Mouse (Mus musculus) midbrain, embryonic 16.5 days (tissue): ENCODE data around the gene Olfr157. TPM values are rescaled to one million over a fixed set of nuclear protein-coding genes. Genes with fewer than 3 reads are reported as not detected.

Experiments used
- ATAC-seq: fragments of 200-750 bp; cut with Nextera tagmentation; 2 replicates; pipeline ENCODE4 v1.8.0; 2017; ENCODE audit warnings: moderate TSS enrichment
- H3K27ac ChIP-seq: fragments of 300-500 bp; sonication (generic); 2 replicates; pipeline ENCODE4 v1.5.1; 2014; ENCODE audit warnings: mild to moderate bottlenecking, low read length, mixed read lengths
- H3K27me3 ChIP-seq: fragments of 300-500 bp; sonication (generic); 2 replicates; pipeline ENCODE4 v1.6.1; 2014; ENCODE audit warnings: low read depth, low read length, mixed read lengths; ENCODE audit not compliant: control insufficient read depth, insufficient read depth
- H3K36me3 ChIP-seq: fragments of 300-500 bp; sonication (generic); 2 replicates; pipeline ENCODE4 v1.6.1; 2014; ENCODE audit warnings: mild to moderate bottlenecking, low read length, moderate library complexity, mixed read lengths; ENCODE audit not compliant: control insufficient read depth, insufficient read depth
- H3K4me1 ChIP-seq: fragments of 300-500 bp; sonication (generic); 2 replicates; pipeline ENCODE4 v1.6.1; 2014; ENCODE audit warnings: mild to moderate bottlenecking, low read length, mixed read lengths; ENCODE audit not compliant: control insufficient read depth, insufficient read depth
- H3K4me2 ChIP-seq: fragments of 300-500 bp; sonication (generic); 2 replicates; pipeline ENCODE4 v1.6.1; 2014; ENCODE audit warnings: mild to moderate bottlenecking, low read length, mixed read lengths
- H3K4me3 ChIP-seq: fragments of 300-500 bp; sonication (generic); 2 replicates; pipeline ENCODE4 v1.5.1; 2014; ENCODE audit warnings: low read depth, mild to moderate bottlenecking, low read length, moderate library complexity, mixed read lengths
- H3K9ac ChIP-seq: fragments of 300-500 bp; sonication (generic); 2 replicates; pipeline ENCODE4 v1.6.1; 2014; ENCODE audit warnings: low read depth, low read length, mixed read lengths
- H3K9me3 ChIP-seq: fragments of 300-500 bp; sonication (generic); replicated peaks from 2 replicates; pipeline ENCODE4 v1.6.1; 2014; ENCODE audit warnings: mild to moderate bottlenecking, low read length, mixed read lengths; ENCODE audit not compliant: control insufficient read depth, poor library complexity, severe bottlenecking
- WGBS: fragments of 180-500 bp; shearing (Covaris S2); extraction: QIAGEN DNeasy Blood & Tissue Kit; methylation state at CpG from one replicate; pipeline ENCODE4 v1.1.7; 2014; 5-methylcytosine and 5-hydroxymethylcytosine counted together
- polyA plus RNA-seq: library from polyadenylated mRNA; unstranded; fragments of >200 nt; fragmentation: Nextera tagmentation; extraction: Ambion mirVana; gene quantifications from 2 replicates; pipeline ENCODE4 v1.2.1, GENCODE M21; 2015

Gene Olfr157
- not detected in 2 replicates for polyA plus RNA-seq

DNA sequence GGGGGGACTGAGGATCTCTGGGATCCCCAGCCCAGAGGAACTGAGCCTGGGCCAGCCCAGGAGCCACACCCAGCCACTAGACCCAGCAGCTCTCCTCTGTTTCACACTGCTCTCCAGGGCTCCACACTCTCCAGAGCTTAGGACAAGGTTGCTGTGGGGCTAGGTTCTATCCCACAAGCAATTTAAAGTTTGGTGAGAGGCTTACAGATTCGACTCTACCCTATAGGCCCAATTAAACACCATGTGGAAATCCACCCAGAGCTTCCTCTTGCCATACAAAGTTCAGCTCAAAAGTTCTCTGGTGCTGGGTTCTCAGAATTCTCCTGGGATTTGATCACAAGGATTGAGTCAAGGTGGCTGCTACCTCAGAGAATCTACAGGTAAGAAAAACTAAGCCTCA lies at the start of gene Olfr157:
Olfr157 (minus strand) TSS at position 101 of the 400 bp plus-strand sequence.
- Histone ChIP-seq H3K36me3 (no peaks in the 10 kb centered on the region), H3K4me2 (no peak within 1 kb of the TSS), H3K9me3 (peaks cover 3% of the 10 kb centered on the region; the same call in 1 of the 2 replicates), H3K4me3 (no peak within 1 kb of the TSS), H3K4me1 (no peaks in the 10 kb centered on the region), H3K9ac (no peak within 1 kb of the TSS), H3K27me3 (no peaks in the 10 kb centered on the region), H3K27ac (no peak within 1 kb of the TSS)
- WGBS, result 70% methylated on average over 1 of the region's 1 CpGs
- no peak for ATAC-seq

DNA sequence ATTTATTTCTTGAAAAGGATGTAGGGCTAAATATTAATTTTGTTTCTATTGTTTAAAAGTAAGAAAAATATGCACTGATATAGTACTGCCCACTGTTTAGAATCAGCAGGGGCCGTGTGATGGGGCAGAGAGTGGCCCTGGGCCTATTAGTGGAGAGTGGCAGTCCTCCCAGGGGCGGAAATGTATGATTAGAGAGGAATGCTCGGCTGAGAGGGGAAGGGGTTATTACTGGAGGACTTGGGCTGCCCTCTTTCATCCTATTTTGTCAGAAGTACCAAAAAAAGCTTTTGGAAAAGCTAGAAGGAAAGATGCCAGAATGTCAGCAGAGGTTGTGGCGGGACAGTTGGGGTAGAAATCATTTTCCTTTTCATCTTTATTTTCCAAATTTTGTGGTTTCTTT lies 44.2 kb upstream of the Olfr157 start:
- Histone ChIP-seq H3K27ac (no peak overlapping the region), H3K27me3 (no peaks in the 10 kb centered on the region), H3K4me3 (no peak overlapping the region), H3K9me3 (no peaks in the 10 kb centered on the region), H3K4me2 (no peak overlapping the region), H3K36me3 (no peaks in the 10 kb centered on the region), H3K4me1 (peaks cover 4% of the 10 kb centered on the region), H3K9ac (no peak overlapping the region)
- no peak for ATAC-seq
- WGBS, result 32% methylated on average over 4 of the region's 4 CpGs

DNA sequence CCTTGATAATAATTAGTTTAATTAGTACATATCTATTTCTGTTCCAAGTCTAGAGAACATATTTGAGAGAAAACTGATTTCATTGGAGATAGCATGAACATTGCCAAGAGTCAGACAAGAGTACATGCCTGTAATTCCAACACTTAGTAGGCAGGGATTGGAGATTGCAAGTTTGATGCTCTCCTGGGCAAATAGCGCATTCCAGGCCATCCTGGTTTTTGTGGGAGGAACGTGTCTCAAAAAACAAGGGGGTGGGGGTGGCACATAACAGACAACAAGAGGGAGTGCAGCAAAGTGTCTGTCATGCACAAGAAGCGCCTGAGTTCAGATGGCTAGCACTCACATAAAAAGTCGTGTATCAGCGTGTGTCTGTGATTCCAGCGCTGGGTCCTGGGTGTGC lies 39.6 kb upstream of the Olfr157 start:
- Histone ChIP-seq H3K4me2 (no peak overlapping the region), H3K27ac (no peak overlapping the region), H3K4me3 (no peak overlapping the region), H3K27me3 (no peaks in the 10 kb centered on the region), H3K9me3 (no peaks in the 10 kb centered on the region), H3K36me3 (no peaks in the 10 kb centered on the region), H3K9ac (no peak overlapping the region), H3K4me1 (peaks cover 23% of the 10 kb centered on the region)
- no peak for ATAC-seq
- 87% methylated on average over 6 of the region's 6 CpGs for WGBS

DNA sequence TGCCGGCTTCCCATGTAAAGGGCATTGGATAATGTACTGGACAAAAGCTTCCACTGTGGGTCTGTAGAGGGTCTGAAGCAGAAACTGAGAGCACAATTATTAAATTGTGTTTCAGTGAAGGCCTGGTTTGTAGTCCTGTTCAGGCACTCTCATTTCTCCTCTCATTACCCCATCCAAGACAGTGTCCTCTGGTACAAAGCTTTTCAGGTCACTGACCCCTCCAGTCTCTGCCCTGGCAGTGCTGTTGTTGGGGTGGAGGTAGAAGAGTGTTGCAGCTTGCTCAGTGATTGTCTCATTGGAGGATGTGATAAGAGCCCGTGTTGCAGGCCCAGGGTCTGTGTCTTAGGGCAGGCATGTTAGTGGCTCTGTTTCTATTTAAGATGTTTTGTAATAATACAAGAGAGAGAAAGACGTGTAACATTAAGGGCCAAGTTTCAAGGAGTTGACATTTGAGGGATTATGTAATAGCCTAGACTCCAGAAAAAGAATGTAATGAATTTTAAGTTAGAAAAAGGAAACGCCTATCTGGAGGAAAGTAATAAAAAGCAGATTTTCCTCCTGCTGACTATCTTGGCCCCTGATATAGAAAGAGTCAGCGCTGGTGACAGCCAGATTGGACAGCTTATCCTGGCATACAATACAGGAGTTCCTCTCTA lies 38.2 kb upstream of the Olfr157 start:
- H3K36me3 ChIP-seq, result no peaks in the 10 kb centered on the region
- no peak for ATAC-seq
- H3K4me1 ChIP-seq, result peaks cover 20% of the 10 kb centered on the region
- no peaks in the 10 kb centered on the region for H3K9me3 ChIP-seq
- H3K9ac ChIP-seq, result peak overlapping the region; percentile 35; the same call in 1 of the 2 replicates
- no peaks in the 10 kb centered on the region for H3K27me3 ChIP-seq
- WGBS, result 23% methylated on average over 5 of the region's 5 CpGs
- H3K27ac ChIP-seq, result 0 out of 2 replicates have a peak overlapping the region, but pooled peaks have one; percentile 1
- H3K4me2 ChIP-seq, result peak overlapping the region; percentile 17; the same call in 1 of the 2 replicates
- no peak overlapping the region for H3K4me3 ChIP-seq

DNA sequence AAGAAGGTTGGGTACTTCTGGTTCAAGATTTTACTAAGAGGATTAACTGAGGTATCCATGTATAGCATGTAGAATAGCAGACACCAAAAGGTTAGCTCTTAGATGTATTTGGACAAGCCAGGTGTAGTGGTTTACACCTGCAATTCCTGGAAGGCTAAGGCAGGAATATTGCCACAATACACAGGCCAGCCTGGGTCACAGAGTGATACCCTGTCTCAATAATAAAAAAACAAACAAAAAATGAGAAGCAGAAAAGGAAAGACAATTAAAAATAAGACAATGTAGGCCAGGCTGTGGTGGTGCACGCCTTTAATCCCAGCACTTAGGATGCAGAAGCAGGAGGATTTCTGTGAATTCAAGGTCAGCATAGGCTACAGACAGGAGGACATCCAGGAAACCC lies 37.2 kb upstream of the Olfr157 start:
- Histone ChIP-seq H3K9me3 (no peaks in the 10 kb centered on the region), H3K9ac (no peak overlapping the region), H3K4me1 (peaks cover 20% of the 10 kb centered on the region), H3K4me3 (no peak overlapping the region), H3K4me2 (no peak overlapping the region), H3K36me3 (no peaks in the 10 kb centered on the region), H3K27ac (no peak overlapping the region), H3K27me3 (no peaks in the 10 kb centered on the region)
- 97% methylated on average over 1 of the region's 1 CpGs for WGBS
- no peak for ATAC-seq

DNA sequence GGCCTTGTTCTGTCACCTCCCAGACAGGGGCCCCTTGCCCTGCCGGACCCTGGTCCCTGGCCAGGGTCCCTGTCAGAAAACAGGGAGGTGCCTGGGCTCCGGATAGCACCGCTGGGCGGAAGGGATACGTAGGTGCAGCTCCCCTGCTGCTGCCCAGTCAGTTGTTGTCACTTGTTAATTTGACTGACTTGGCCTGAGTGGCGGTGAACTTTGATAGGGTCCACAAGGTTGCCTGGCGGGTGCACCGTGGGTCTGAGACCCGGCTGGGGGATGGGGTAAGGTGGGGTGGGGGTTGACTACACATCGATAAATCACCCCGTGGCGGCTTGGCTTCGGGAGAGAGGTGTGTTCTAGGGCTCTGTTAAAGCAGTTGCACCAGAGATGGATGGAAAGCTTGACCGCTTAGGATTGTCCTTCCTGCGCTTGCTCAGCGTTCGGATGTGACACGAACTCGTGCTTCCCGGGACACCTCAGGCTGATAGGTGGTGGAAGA lies 36.0 kb upstream of the Olfr157 start:
- Histone ChIP-seq H3K9me3 (no peaks in the 10 kb centered on the region), H3K27ac (peak overlapping the region; percentile 60), H3K4me2 (peak overlapping the region; percentile 92), H3K9ac (peak overlapping the region; percentile 81), H3K4me3 (peak overlapping the region; percentile 91), H3K4me1 (peaks cover 20% of the 10 kb centered on the region), H3K36me3 (no peaks in the 10 kb centered on the region), H3K27me3 (no peaks in the 10 kb centered on the region)
- WGBS, result under 1% methylated on average over 20 of the region's 20 CpGs
- ATAC-seq, result peak; percentile 69

DNA sequence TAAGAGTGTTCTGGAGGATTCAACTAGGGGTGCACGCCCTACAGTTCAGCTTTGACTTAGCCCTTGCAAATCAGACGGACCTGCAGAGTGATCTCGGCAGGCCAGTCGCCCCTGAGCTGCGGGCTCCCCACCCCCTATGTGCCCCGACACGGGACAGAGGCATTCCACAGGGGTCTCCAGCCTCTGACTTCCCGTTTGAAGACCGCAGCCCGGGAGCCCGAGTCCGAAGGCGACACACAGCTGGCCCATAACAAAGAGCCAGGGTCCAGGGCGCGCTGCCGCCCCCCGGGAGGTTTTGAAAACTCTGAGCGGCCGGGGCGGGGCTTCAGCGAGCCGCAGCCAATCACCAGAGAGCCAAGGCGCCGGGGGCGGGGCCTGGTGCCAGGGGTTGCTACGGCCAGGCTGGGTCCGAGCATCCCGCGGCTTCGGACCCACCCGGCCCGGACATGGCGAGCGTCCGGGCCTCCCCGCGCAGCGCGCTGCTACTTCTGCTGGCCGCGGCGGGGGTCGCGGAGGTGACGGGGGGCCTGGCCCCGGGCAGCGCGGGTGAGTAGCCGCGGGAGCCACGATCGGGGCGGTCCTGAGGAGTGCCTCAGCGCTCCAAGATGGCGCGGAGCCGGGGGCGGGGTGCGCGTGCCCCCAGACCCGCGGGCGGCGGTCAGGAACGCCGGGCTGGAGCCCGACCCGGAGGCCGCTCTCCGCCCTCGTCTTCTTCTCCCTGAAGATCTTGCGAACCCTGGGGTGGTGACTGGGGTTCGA lies 35.3 kb upstream of the Olfr157 start, which contains the start of gene Reck:
Reck (plus strand) TSS at position 371 of the 759 bp plus-strand sequence.
- ATAC-seq, result peak; percentile 95
- H3K4me1 ChIP-seq, result peaks cover 20% of the 10 kb centered on the region
- H3K27ac ChIP-seq, result peak within 1 kb of the TSS; percentile 60
- H3K27me3 ChIP-seq, result no peaks in the 10 kb centered on the region
- no peaks in the 10 kb centered on the region for H3K9me3 ChIP-seq
- H3K4me3 ChIP-seq, result peak within 1 kb of the TSS; percentile 91
- H3K36me3 ChIP-seq, result no peaks in the 10 kb centered on the region
- under 1% methylated on average over 51 of the region's 73 CpGs for WGBS
- H3K9ac ChIP-seq, result peak within 1 kb of the TSS; percentile 81
- peak within 1 kb of the TSS; percentile 92 for H3K4me2 ChIP-seq

DNA sequence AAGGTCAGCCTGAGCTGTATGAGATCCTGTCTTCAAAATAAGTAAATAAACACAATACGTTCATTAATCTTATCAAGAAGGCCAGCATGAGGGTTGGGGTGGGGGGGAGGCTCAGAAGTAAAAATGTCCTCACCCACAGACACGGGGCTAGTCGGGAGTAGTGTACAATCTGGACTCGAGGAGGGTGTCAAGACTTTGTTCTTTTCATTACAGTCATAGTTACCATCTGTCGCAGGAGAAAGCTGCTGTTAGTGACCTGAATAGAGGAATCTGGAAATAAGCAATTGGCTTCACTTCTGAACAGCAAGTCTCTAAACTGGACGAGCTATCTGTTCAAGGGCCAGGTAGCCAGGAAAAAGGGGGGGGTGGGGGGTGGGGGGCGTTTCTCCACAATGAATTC lies 34.5 kb upstream of the Olfr157 start:
- Histone ChIP-seq H3K9me3 (no peaks in the 10 kb centered on the region), H3K36me3 (no peaks in the 10 kb centered on the region), H3K27ac (no peak overlapping the region), H3K4me1 (peaks cover 20% of the 10 kb centered on the region), H3K4me2 (peak overlapping the region; percentile 92), H3K9ac (no peak overlapping the region; the same call in 1 of the 2 replicates), H3K4me3 (peak overlapping the region; percentile 91), H3K27me3 (no peaks in the 10 kb centered on the region)
- ATAC-seq, result no peak
- WGBS, result 32% methylated on average over 7 of the region's 7 CpGs

DNA sequence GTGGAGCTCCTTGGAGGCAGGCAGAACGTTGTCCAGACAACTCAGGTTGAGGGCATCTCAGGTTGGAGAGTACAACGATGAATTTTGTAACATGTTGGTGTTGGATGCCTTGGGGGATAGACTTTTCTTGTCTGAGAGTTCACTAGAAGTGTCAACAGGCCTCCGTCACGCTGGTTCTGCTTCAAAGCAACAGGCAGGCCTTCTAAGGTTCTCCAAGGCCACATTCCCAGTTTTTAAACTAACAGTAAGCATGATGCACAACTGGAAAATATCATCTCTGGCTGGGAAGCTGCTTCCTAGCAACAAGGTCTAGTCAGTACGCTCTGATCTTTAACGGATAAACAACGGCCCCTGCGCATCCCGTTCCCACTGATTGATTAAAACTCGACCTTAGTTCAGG lies 29.8 kb upstream of the Olfr157 start:
- Histone ChIP-seq H3K9me3 (0 out of 2 replicates have a peak, but pooled peaks cover 5% of the 10 kb centered on the region), H3K36me3 (no peaks in the 10 kb centered on the region), H3K27ac (no peak overlapping the region), H3K4me3 (no peak overlapping the region), H3K4me1 (0 out of 2 replicates have a peak, but pooled peaks cover 2% of the 10 kb centered on the region), H3K9ac (no peak overlapping the region), H3K27me3 (no peaks in the 10 kb centered on the region), H3K4me2 (no peak overlapping the region)
- ATAC-seq, result no peak
- 91% methylated on average over 10 of the region's 10 CpGs for WGBS
